Mouse (Mus musculus) embryonic facial prominence, embryonic 11.5 days (tissue): Measurements from ENCODE around the gene Tank. TPM values are rescaled to one million over a fixed set of nuclear protein-coding genes. Genes with fewer than 3 reads are reported as not detected.

Experiments used
- polyA plus RNA-seq: library from polyadenylated mRNA; unstranded; fragments of >200 nt; fragmentation: Nextera tagmentation; extraction: Ambion mirVana; gene quantifications from 2 replicates; pipeline ENCODE4 v1.2.1, GENCODE M21; 2014

Gene Tank
- polyA plus RNA-seq, 1 experiment from 2014 or later, result 38.8 TPM

Other genes starting within 250 kb of the Tank start
- 257 and 262 TPM in 2 replicates for gene Psmd14, start 133.1 kb downstream of the Tank start, polyA plus RNA-seq
- gene Tbr1, start 224.3 kb downstream of the Tank start, polyA plus RNA-seq, result 0.57 and 0.65 TPM in 2 replicates